Mouse (Mus musculus) cerebellum, adult 2 months (tissue): ENCODE results near the gene Zfyve27.

ENCODE experiments used
- CTCF ChIP-seq: fragments of 200-500 bp; IDR thresholded peaks from 2 replicates; pipeline ENCODE4 v1.5.1; 2011; ENCODE audit warnings: low read depth, mild to moderate bottlenecking, control low read depth, low read length, moderate library complexity, borderline replicate concordance; ENCODE audit not compliant: insufficient read depth
- POLR2A ChIP-seq: fragments of 200-500 bp; IDR thresholded peaks from 2 replicates; pipeline ENCODE4 v1.6.1; 2011; ENCODE audit warnings: low read length, control low read depth, borderline replicate concordance; ENCODE audit not compliant: insufficient read depth

- no peak for TF ChIP-seq POLR2A
- TF ChIP-seq CTCF: no peak
Observed at GRCm38 (mm10) chr19:42229499-42230287, 65.9 kb downstream of the Zfyve27 start.
